Mouse (Mus musculus) monocyte, adult 59 days (primary cell): ENCODE results near the gene Cenpv. TPM values are rescaled to one million over a fixed set of nuclear protein-coding genes. Genes with fewer than 3 reads are reported as not detected.

Experiments
- total RNA-seq, 2 experiments: library from RNA; stranded (reverse); gene quantifications; one replicate each; pipeline ENCODE4 v1.2.4; 2023

Cenpv gene
- total RNA-seq, result 1 to 10 TPM; 3.1 to 7.6 TPM

DNA sequence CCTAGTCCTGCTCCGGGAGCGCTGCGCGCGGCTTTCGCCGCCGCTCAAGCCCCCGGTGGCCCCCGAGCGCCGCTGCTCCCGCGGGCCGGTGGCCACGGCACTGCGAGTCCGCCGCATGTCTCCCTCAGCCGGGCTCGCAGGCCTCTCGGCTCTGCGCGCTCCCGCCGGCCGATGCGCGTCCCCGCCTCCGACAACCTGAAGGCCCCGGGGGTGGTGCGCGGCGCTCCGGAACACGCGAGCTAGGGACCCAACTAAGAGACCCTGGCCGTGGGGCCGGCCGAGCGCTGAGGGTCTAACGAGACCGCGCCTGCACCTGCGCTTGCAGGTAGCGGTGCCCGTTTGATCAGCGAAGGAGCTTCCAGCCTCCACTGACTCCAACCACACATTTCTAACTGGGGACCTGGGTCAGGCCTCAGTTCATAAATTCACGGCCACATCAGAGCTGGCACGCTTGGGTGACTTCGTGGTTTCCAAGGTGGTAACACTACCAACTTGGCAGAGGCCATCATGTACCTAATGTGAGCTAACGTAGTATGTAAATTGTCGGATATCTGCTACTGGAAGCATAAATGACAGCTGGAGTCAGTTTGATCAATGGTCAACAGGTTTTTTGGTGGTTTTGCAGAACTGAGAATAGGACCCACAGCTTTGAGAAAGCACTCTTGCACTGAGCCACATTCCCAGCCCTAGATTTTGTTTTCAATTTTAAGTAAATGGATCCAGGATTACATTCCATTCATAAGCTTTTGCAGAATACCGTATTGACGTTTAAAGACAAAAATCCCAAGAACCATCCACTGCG lies at the start of gene Cenpv:
TSS of gene Cenpv (minus strand) at position 173 of the 802 bp plus-strand sequence.

DNA sequence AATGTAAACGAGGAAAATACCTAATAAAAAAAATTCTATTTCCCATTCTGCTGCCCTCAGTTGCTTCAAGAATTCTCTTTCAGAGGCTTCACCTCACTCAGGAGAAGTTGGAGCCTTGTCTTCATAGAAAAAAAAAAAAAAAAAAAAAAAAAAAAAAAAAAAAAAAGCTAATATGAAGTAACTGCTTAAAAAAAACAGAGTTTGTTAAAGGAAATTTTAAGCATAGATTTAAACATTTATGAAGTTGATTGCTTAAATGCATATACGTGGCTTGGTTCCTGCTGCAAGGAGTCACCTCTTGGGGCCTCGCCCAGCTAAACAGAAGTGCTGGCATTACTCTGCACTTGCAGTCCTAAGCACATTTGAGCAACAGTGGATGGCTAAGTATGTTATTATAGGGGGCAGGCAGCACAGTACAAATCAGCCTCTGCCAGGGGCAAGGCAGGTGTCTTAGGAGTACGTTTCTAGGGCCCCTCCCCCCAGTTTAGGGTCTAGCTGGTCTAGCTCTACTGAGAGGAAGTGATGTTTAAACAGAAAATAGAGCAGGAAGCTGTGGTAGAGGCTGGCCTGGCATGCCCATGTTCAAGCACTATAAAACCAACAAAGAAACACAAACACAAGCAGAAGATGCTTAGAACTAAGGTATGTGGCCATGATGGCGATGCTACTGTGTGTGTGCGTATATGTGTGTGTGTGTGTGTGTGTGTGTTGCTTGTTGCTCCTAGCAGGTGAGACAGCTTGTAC lies 35.1 kb upstream of the Cenpv start, which contains the start of gene Trpv2:
TSS of gene Trpv2 (plus strand) at position 528 of the 744 bp plus-strand sequence.

DNA sequence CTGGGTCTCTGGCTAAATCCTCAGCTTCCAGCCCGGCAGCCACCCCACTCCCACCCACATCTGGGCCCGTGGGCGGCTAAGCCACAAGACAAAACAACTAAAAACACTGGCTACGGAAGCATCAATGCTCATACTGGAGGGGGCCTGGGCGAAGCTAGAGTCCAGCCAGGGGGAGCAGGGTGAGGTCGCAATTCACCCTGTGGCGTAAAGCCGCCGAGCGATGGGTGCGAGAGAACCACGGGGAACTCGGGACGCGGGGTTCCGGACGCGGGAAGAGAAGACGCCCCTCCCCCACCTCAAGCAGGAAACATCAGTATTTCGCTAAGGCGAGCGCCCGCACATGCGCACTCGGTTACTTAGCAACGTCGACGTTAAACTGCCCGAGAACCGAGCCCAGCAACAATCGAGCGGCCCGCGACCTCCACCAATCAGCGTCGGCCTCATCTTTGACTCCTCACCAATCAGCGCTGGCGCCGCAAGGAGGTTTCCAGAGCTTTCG lies 11.7 kb upstream of the Cenpv start, which contains the start of gene Ubb:
TSS of gene Ubb (plus strand) at position 445 of the 499 bp plus-strand sequence.

Other genes with a start within 250 kb of the Cenpv start
- 1 to 10 TPM; 7.7 to 8.0 TPM for gene Pigl, start 80.8 kb downstream of the Cenpv start, total RNA-seq
- 100 to 1,000 TPM; 334 to 355 TPM for gene Ncor1, start 80.7 kb downstream of the Cenpv start, total RNA-seq
- 1,000 to 10,000 TPM; 1,257 to 1,613 TPM for gene Ubb, start 11.9 kb upstream of the Cenpv start, total RNA-seq
- gene Trpv2, start 35.2 kb upstream of the Cenpv start, total RNA-seq, result 10 to 100 TPM; 65.2 to 68.1 TPM
- gene Lrrc75a, start 109.3 kb upstream of the Cenpv start, total RNA-seq, result 1 to 10 TPM; 4.0 to 5.0 TPM
- gene Mmgt2, start 109.4 kb upstream of the Cenpv start, total RNA-seq, result 10 to 100 TPM; 19.5 to 19.7 TPM
- gene Zfp287, start 192.6 kb upstream of the Cenpv start, total RNA-seq, result 1 to 10 TPM; 1.7 to 2.4 TPM
- not detected for gene Gm10428, start 213.8 kb upstream of the Cenpv start, total RNA-seq